Mouse (Mus musculus) C2C12 (cell line): ENCODE measurements at regions not wholly inside any gene's neighbourhood (a gene's known extent, or its start where the extent isn't known, plus 50 kb on each side); places are given as distances from the start of the nearest gene placed in this dataset.

Experiments
- H3K27me3 ChIP-seq: one replicate; pipeline ENCODE4 v1.6.1; 2011; ENCODE audit not compliant: control insufficient read depth, insufficient read depth, insufficient read length
- H3K36me3 ChIP-seq: one replicate; pipeline ENCODE4 v1.6.1; 2011; ENCODE audit not compliant: control insufficient read depth, insufficient read depth
- H3K4me3 ChIP-seq: one replicate; pipeline ENCODE4 v1.5.1; 2011; ENCODE audit warnings: mild to moderate bottlenecking, control low read depth; ENCODE audit not compliant: poor library complexity, insufficient read depth, severe bottlenecking
- H3K79me2 ChIP-seq: one replicate; pipeline ENCODE4 v1.6.1; 2011; ENCODE audit not compliant: control insufficient read depth, insufficient read depth
- H3K79me3 ChIP-seq: one replicate; pipeline ENCODE4 v1.6.1; 2011; ENCODE audit warnings: low read depth, control low read depth
- H3ac ChIP-seq: one replicate; pipeline ENCODE3; 2011; ENCODE audit warnings: low read depth; ENCODE audit not compliant: control insufficient read depth, insufficient read length
- CEBPB ChIP-seq: IDR thresholded peaks from one replicate; pipeline ENCODE4 v1.6.1; 2011; ENCODE audit warnings: low read depth, mild to moderate bottlenecking, control low read depth, moderate library complexity
- CTCF ChIP-seq: IDR thresholded peaks from one replicate; pipeline ENCODE4 v1.5.1; 2011; ENCODE audit not compliant: control insufficient read depth, insufficient read depth, insufficient read length
- FOSL1 ChIP-seq: IDR thresholded peaks from one replicate; pipeline ENCODE4 v1.8.0; 2011; ENCODE audit warnings: mild to moderate bottlenecking, low read length; ENCODE audit not compliant: poor library complexity, insufficient read depth, severe bottlenecking
- MAX ChIP-seq: IDR thresholded peaks from one replicate; pipeline ENCODE4 v1.6.1; 2011; ENCODE audit warnings: mild to moderate bottlenecking, control low read depth
- MYOD1 ChIP-seq: IDR thresholded peaks from one replicate; pipeline ENCODE4 v1.6.1; 2011; ENCODE audit warnings: low read depth; ENCODE audit not compliant: control insufficient read depth, insufficient read length
- MYOG ChIP-seq: IDR thresholded peaks from one replicate; pipeline ENCODE4 v1.6.1; 2011; ENCODE audit not compliant: control insufficient read depth, insufficient read length; ENCODE audit errors: extremely low read depth
- USF1 ChIP-seq: IDR thresholded peaks from one replicate; pipeline ENCODE4 v1.6.1; 2011; ENCODE audit warnings: low read depth, mild to moderate bottlenecking, control low read depth, moderate library complexity

DNA sequence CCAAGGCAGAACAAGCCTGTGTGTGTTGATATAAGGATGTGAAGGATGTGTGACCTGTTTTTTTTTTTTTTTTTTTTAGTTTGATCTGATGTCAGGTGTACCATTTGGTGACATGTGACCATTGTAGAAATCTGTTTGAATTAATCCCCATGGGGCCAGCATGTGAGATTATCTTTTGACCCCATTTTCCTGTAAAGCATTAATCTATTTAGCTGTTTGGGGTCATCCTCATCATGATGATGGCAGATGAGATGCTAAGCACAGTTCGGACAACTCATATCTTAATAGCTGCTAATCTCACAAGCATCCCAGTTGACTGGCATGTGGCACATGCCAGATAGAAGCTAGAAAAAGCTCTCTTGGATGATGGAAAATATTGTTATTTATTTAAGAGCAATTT, 434.0 kb upstream of the Adgrl2 start:
- no peaks in the 10 kb centered on the region for H3K79me3 ChIP-seq
- no peaks in the 10 kb centered on the region for H3K79me2 ChIP-seq
- TF ChIP-seq FOSL1 (no peak), USF1 (no peak), MYOG (no peak), CTCF (no peak), MAX (no peak), CEBPB (no peak), MYOD1 (no peak)
- H3K36me3 ChIP-seq = no peaks in the 10 kb centered on the region
- H3K27me3 ChIP-seq = no peaks in the 10 kb centered on the region
- H3K4me3 ChIP-seq = no peak overlapping the region
- no peak overlapping the region for H3ac ChIP-seq

DNA sequence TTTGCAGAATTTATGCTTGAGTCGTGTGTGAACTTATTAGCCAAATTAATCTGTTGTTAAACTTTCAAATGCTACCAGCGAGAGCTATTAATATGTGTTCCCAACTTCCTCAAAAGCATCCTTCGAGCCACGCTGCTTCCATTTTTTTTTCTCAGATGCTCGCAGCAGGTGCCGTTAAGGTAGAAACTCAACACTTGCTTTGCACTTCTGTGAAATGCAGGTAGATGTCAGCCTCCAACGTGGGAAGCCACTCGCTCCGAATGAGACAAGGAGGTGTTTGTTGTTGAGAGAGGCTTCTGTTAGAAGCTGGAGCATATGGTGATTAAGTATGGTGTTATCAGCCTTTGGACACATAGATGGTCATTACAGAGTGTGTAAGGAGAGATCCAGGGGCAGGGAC, 433.1 kb upstream of the Adgrl2 start:
- Histone ChIP-seq H3K4me3 (no peak overlapping the region), H3K79me2 (no peaks in the 10 kb centered on the region), H3K36me3 (no peaks in the 10 kb centered on the region), H3K27me3 (no peaks in the 10 kb centered on the region), H3K79me3 (no peaks in the 10 kb centered on the region), H3ac (no peak overlapping the region)
- no peak for TF ChIP-seq CEBPB
- TF ChIP-seq FOSL1 = no peak
- no peak for TF ChIP-seq MYOG
- no peak for TF ChIP-seq MYOD1
- no peak for TF ChIP-seq MAX
- TF ChIP-seq CTCF = no peak
- TF ChIP-seq USF1 = no peak

DNA sequence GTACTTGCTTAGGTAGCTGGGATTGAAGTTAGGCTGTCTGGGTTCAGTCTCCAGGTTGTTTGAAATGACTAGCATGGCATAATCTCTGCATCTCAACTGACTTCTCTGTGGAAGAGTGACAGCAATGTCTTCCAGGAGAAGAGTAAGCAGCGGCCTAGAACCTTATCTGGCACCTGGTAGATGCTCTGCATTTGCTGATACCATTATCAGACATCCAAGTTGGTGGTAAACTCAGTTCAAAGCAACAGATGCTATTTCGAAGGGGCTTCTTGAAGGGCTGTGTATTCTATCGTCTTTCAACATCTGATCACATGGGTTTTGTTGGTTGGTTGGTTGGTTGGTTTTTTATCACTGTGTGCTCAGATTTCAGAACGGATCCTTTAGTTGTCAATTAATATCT, 424.7 kb upstream of the Adgrl2 start:
- Histone ChIP-seq H3K36me3 (no peaks in the 10 kb centered on the region), H3ac (no peak overlapping the region), H3K4me3 (no peak overlapping the region), H3K79me2 (no peaks in the 10 kb centered on the region), H3K27me3 (no peaks in the 10 kb centered on the region), H3K79me3 (no peaks in the 10 kb centered on the region)
- TF ChIP-seq MYOG (no peak), USF1 (no peak), CEBPB (no peak), CTCF (no peak), MYOD1 (no peak), MAX (no peak)

DNA sequence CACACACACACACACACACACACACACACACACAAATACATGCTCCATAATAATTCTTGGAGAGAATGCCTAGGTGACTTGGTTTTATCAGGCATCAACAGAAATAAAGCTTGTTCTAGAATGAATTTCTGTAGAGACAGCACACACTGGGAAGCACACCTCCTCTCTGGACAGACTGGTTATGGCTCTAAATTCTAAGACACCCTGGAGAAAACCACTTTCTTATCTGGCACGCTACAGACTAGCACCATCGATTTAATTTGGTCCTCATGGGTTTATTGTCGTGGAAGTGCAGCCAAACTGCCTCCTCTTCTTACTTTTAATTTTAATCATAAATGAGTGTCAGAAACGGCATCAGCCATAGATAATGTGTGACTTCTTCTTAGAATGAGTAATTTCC, 422.8 kb upstream of the Adgrl2 start:
- Histone ChIP-seq H3K4me3 (no peak overlapping the region), H3K79me2 (no peaks in the 10 kb centered on the region), H3K36me3 (no peaks in the 10 kb centered on the region), H3ac (no peak overlapping the region), H3K79me3 (no peaks in the 10 kb centered on the region), H3K27me3 (no peaks in the 10 kb centered on the region)
- TF ChIP-seq MAX (no peak), CEBPB (no peak), MYOG (no peak), USF1 (no peak), FOSL1 (no peak), CTCF (no peak), MYOD1 (no peak)

DNA sequence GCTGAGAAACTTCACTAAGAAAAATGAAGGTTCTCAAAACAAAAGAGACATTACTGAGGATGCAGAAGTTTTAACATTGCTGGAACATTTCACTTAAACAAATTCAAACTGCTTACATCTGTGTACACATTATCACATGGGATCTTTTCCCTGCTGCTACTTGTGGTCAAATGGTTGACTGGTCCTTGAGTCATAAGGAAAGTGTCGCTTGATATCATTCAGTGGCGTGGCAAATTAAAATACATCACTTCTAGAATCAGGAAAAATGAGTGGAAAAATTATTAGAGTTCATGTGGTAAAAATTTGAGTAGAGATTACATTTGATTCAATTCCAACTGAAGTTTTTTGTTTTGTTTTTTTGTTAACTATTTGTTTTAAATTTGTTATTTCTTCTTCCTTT, 420.2 kb upstream of the Adgrl2 start:
- no peaks in the 10 kb centered on the region for H3K79me2 ChIP-seq
- no peak overlapping the region for H3K4me3 ChIP-seq
- H3ac ChIP-seq = no peak overlapping the region
- H3K36me3 ChIP-seq = no peaks in the 10 kb centered on the region
- no peaks in the 10 kb centered on the region for H3K79me3 ChIP-seq
- H3K27me3 ChIP-seq = no peaks in the 10 kb centered on the region
- TF ChIP-seq MAX (no peak), FOSL1 (no peak)

DNA sequence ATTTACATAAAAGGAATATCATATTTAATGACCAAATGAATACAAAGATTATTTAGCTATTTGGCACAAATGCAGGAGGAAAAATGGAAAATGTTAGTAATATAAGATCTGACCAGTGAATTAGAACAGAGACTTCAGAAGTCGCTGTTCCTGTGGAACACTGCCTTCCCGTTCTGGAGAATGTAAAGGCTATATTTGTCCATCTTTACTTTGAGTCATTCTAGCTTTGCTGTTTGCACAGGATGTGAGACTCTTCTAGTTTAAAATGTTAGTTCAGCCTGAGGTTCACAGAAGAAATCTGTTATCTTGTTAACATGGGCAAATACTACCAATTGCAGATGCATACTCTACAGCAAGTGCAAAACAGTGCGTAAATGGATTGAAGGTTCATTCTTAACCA, 418.5 kb upstream of the Adgrl2 start:
- Histone ChIP-seq H3K36me3 (no peaks in the 10 kb centered on the region), H3K27me3 (no peaks in the 10 kb centered on the region), H3K79me2 (no peaks in the 10 kb centered on the region), H3K79me3 (no peaks in the 10 kb centered on the region), H3ac (no peak overlapping the region), H3K4me3 (no peak overlapping the region)
- TF ChIP-seq CEBPB (no peak), MYOG (no peak), USF1 (no peak), MAX (no peak), CTCF (no peak), MYOD1 (no peak), FOSL1 (no peak)
